Mouse (Mus musculus): ENCODE results near the gene 1700029F12Rik. TPM values are rescaled to one million over a fixed set of nuclear protein-coding genes. Genes with fewer than 3 reads are reported as not detected.

The 1700029F12Rik gene
- polyA plus RNA-seq, 1 experiment = not detected

DNA sequence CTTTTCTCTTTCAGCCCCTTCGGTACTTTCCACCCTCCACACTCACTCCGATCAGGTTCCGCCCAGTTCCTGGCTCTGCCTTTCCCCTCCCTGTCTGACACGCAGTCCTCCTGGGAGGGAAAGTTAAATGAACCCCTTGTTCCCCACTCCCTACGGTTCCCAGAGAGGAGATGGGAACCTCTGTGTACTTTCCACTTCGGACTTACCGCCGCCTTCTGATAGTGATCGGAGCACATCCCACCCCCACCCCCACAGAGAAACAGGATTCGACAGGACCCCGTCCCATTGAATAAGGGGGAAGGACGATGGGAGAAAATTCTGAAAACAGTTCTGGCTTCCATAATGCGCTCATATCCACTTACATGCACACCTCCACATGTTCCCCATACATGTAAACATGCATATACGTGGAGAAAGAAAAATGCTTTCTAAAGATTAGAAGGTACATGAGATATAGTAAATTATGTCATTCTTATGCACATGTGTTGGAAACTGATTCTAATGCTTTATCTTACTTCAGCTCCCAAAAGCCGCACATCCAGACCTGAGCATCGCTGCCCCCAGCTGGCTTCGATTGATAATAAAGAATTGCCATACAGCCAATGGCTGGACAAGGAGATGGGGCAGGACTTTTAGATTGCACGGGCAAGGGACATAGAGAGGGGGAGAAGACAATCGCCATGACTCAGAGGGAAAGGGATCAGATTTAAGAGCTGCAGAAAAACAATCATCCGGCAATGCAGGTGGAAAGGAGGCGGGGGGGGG lies 26.5 kb downstream of the 1700029F12Rik start:
- peaks cover 22% of the 10 kb centered on the region for H3K4me1 ChIP-seq (ENCODE audit: control insufficient read depth)
- H3K9me3 ChIP-seq (ENCODE audit: control insufficient read depth, low read length) = no peaks in the 10 kb centered on the region
- H3K36me3 ChIP-seq (ENCODE audit: control insufficient read depth) = no peaks in the 10 kb centered on the region
- TF ChIP-seq TAL1 (IDR thresholded peaks at IDR 0.05; ENCODE audit: low read length) (peak; percentile 72; the same call in 2 of the 3 replicates), GATA1 (IDR thresholded peaks at IDR 0.05; ENCODE audit: low read length) (peak; percentile 52)
- H3K27me3 ChIP-seq (ENCODE audit: control insufficient read depth) = peaks cover 36% of the 10 kb centered on the region
- peak overlapping the region; percentile 63 for H3K4me3 ChIP-seq (replicated peaks)

DNA sequence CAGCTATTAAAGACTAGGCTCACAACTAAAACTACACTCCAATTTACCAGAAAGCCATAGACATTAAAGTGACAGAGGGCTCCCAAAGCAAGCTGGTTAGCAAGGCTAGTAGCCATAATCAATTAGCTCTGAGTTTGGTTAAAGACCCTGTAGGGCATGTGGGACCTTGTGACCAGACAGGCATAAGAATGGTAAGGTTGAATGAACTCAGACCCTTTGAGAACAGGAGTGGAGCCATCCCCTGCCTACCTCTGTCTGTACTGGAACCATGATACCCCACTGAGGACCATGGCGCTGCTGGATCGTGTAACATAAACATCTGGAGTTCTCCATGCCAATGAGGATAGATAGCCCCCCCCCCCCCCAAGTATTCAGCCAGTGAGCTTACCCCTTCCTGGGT lies 27.4 kb downstream of the 1700029F12Rik start:
- Histone ChIP-seq H3K4me3 (replicated peaks) (peak overlapping the region; percentile 63), H3K36me3 (ENCODE audit: control insufficient read depth) (no peaks in the 10 kb centered on the region), H3K4me1 (ENCODE audit: control insufficient read depth) (peaks cover 22% of the 10 kb centered on the region), H3K27me3 (ENCODE audit: control insufficient read depth) (peaks cover 36% of the 10 kb centered on the region), H3K9me3 (ENCODE audit: control insufficient read depth, low read length) (no peaks in the 10 kb centered on the region)
- TF ChIP-seq GATA1 (IDR thresholded peaks at IDR 0.05; ENCODE audit: low read length) (no peak), TAL1 (IDR thresholded peaks at IDR 0.05; ENCODE audit: low read length) (no peak)

DNA sequence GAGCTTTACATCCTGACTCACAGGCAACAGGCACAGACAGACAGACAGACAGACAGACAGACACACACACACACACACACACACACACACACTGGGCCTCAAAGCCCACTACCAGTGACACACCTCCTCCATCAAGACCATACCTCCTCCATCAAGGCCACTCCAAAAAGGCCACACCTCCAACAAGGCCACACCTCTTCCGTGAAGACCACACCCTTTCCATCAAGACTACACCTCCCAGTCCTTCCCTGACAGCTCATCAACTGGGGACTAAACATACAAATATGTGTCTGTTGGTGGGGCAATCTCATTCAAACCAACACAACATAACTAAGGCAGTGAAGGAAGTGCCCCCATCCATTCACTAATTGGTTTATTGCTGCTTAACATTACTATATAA lies 37.1 kb downstream of the 1700029F12Rik start:
- H3K27me3 ChIP-seq (ENCODE audit: control insufficient read depth) = peaks cover 6% of the 10 kb centered on the region; the same call in 1 of the 2 replicates
- no peak for TF ChIP-seq GATA1 (IDR thresholded peaks at IDR 0.05; ENCODE audit: low read length)
- no peak for TF ChIP-seq TAL1 (IDR thresholded peaks at IDR 0.05; ENCODE audit: low read length)
- H3K36me3 ChIP-seq (ENCODE audit: control insufficient read depth) = no peaks in the 10 kb centered on the region
- H3K4me1 ChIP-seq (ENCODE audit: control insufficient read depth) = peaks cover 5% of the 10 kb centered on the region
- H3K4me3 ChIP-seq (replicated peaks) = no peak overlapping the region
- no peaks in the 10 kb centered on the region for H3K9me3 ChIP-seq (ENCODE audit: control insufficient read depth, low read length)

DNA sequence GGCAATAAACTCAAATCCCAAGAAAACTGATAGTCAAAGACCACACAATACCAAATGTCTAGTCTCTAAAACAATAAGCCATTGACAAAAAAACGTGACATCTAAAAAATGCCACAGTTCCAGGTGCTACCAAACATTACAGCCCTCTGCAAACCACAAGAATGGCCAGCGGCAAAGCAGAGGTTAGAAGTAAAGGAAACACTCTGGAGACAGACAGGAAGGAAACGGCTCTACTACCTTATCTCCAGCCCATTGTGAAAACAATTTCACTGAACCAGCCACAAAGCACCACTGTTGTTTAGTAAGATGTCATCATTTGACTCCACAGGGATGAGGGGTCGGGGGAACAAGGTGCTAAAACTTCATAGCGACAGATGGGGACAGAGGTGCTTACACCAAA lies 38.9 kb downstream of the 1700029F12Rik start:
- Histone ChIP-seq H3K9me3 (ENCODE audit: control insufficient read depth, low read length) (no peaks in the 10 kb centered on the region), H3K4me3 (replicated peaks) (no peak overlapping the region), H3K27me3 (ENCODE audit: control insufficient read depth) (peaks cover 6% of the 10 kb centered on the region; the same call in 1 of the 2 replicates), H3K36me3 (ENCODE audit: control insufficient read depth) (no peaks in the 10 kb centered on the region), H3K4me1 (ENCODE audit: control insufficient read depth) (peaks cover 5% of the 10 kb centered on the region)
- TF ChIP-seq TAL1 (IDR thresholded peaks at IDR 0.05; ENCODE audit: low read length) (no peak), GATA1 (IDR thresholded peaks at IDR 0.05; ENCODE audit: low read length) (no peak)

DNA sequence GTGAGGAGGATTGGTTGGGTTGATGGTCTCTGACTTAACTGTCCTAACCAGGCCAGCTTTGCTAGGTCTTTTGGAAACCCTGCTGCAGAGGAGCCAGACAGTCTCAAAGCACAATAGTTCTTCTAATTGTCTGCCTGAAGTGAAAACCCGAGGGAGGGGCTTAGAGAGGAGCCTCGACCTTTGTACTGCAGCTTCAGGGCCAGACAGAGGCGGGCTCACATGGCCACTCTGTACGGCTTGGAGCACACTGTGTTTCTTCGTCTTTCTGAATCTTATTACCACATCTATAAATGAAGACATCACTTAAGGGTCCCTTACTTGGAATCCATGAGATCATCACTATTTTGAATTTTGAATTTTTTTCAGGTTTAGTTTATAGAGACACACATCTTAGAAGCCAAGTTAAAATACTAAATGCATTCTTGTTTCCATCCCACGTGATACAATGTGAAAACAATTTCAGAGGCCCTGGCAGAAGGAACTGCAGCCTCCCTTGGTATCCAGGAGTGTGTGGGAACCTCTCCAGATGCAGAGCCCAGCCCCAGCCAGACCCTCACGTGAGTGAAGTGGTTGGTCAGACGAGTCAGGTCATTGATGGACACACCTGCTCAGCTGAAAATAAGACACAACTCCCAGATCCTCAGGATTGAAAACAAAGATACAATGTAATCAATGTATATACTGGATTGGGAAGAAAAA lies 40.7 kb downstream of the 1700029F12Rik start:
- Histone ChIP-seq H3K27me3 (ENCODE audit: control insufficient read depth) (no peaks in the 10 kb centered on the region), H3K36me3 (ENCODE audit: control insufficient read depth) (no peaks in the 10 kb centered on the region), H3K4me1 (ENCODE audit: control insufficient read depth) (peaks cover 8% of the 10 kb centered on the region)

DNA sequence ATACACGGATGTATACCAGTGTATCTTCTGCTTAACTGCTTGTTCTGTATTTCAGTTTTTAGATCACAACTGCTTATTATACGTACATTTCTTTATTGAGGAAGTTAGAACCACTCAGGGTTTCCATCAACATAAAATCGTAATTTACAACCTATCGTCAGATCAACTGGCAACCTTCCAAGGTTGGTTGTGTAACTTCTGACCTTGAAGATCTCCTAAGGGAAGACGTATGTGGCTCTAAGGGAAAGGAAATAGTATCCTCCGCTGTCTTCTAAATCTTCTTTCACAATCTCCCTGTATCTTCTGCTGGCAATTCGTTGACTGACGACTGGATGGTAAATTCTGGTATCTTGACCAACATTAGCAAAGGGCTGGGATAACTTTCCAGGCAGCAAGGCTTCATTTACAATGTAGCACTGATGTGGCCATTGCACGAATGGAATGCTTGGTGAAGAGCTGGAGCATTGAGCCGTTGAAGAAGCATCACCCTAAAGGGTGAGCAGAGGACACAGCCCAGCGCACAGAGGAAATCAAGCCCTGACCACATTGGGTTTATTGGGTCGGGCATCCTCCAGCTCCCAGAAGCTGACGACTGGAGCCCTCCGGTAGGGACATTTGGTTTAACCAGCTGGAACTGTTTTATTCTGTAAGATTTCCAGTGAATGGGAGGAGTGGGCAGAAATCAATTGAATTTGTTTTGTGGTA lies 43.4 kb downstream of the 1700029F12Rik start:
- TF ChIP-seq GATA1 (IDR thresholded peaks at IDR 0.05; ENCODE audit: low read length) (no peak), TAL1 (IDR thresholded peaks at IDR 0.05; ENCODE audit: low read length) (no peak)
- H3K4me3 ChIP-seq (replicated peaks) = no peak overlapping the region

More for the DNA sequence above, 40.7 kb downstream of the 1700029F12Rik start:
- Histone ChIP-seq H3K4me3 (replicated peaks) (no peak overlapping the region), H3K9me3 (ENCODE audit: control insufficient read depth, low read length) (no peaks in the 10 kb centered on the region)
- TF ChIP-seq TAL1 (IDR thresholded peaks at IDR 0.05; ENCODE audit: low read length) = no peak
- no peak for TF ChIP-seq GATA1 (IDR thresholded peaks at IDR 0.05; ENCODE audit: low read length)

DNA sequence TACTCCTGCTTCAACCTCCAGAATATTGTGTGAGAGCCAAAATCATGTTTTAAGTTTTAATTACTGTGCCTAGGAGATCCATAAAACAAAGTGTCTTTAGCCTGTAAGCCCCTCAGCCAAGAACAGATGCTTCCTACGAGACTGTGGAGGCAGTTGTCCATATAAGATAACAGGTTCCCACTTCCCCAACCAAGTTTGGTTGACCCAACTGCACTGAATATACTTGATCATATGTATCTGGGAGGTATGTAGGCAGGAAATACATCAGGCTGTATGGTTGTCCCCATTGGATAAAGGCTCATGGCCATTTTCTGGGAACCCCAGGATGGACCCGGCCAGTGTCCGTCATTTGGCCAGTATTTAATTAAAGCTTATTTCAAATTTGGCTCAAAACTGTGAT lies 44.1 kb downstream of the 1700029F12Rik start:
- TF ChIP-seq TAL1 (IDR thresholded peaks at IDR 0.05; ENCODE audit: low read length) = no peak
- TF ChIP-seq GATA1 (IDR thresholded peaks at IDR 0.05; ENCODE audit: low read length) = no peak
- peaks cover 3% of the 10 kb centered on the region for H3K4me1 ChIP-seq (ENCODE audit: control insufficient read depth)

More for the DNA sequence above, 43.4 kb downstream of the 1700029F12Rik start:
- Histone ChIP-seq H3K36me3 (ENCODE audit: control insufficient read depth) (no peaks in the 10 kb centered on the region), H3K27me3 (ENCODE audit: control insufficient read depth) (peaks cover 15% of the 10 kb centered on the region), H3K4me1 (ENCODE audit: control insufficient read depth) (peaks cover 3% of the 10 kb centered on the region), H3K9me3 (ENCODE audit: control insufficient read depth, low read length) (no peaks in the 10 kb centered on the region)

DNA sequence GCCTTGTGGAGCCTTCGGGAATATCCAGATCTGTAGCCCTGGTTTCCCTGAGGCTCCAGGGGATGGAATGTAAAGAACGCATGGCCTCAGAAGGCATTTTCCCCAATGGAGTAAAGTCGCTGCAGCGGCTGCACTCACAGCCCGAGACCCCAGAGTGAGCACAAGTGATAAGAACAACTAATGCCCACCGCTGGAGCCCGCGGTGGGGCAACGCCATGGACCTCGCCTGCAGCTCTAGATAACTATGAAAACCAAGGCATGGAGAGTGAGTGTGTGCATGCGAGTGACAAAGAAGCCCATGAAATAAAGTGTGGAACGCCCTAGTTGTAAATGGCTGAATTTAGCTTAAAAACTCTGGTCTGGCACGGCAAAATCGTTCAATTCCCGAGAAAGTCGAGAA lies 45.0 kb downstream of the 1700029F12Rik start:
- Histone ChIP-seq H3K4me1 (ENCODE audit: control insufficient read depth) (peaks cover 3% of the 10 kb centered on the region), H3K9me3 (ENCODE audit: control insufficient read depth, low read length) (no peaks in the 10 kb centered on the region), H3K4me3 (replicated peaks) (no peak overlapping the region), H3K27me3 (ENCODE audit: control insufficient read depth) (peaks cover 31% of the 10 kb centered on the region), H3K36me3 (ENCODE audit: control insufficient read depth) (no peaks in the 10 kb centered on the region)
- TF ChIP-seq TAL1 (IDR thresholded peaks at IDR 0.05; ENCODE audit: low read length) (no peak), GATA1 (IDR thresholded peaks at IDR 0.05; ENCODE audit: low read length) (no peak)

More for the DNA sequence above, 44.1 kb downstream of the 1700029F12Rik start:
- no peaks in the 10 kb centered on the region for H3K9me3 ChIP-seq (ENCODE audit: control insufficient read depth, low read length)
- no peaks in the 10 kb centered on the region for H3K36me3 ChIP-seq (ENCODE audit: control insufficient read depth)
- H3K27me3 ChIP-seq (ENCODE audit: control insufficient read depth) = peaks cover 22% of the 10 kb centered on the region
- no peak overlapping the region for H3K4me3 ChIP-seq (replicated peaks)

All from erythroblast, embryonic 14.5 days (primary cell).